8 mouse cellular contexts compared by ENCODE assay signal in genomic region chr2:35661454-35662000, GRCm38 (mm10).
DNase-seq lines count a peak whose midpoint lies in the region; ATAC-seq and TF ChIP-seq lines count a peak whose summit lies in the region.

No protein-coding gene starts in this region.

- no peaks in the 10 kb centered on the region for H3K27me3 ChIP-seq in heart, embryonic 10.5 days (ENCODE audit: insufficient read depth, poor library complexity, severe bottlenecking)
- no peaks in the 10 kb centered on the region for H3K27me3 ChIP-seq in kidney, adult 2 months (replicated peaks; ENCODE audit: control insufficient read depth, insufficient read depth, low read length)
- peaks cover 12% of the 10 kb centered on the region; the same call in 1 of the 2 replicates for H3K27me3 ChIP-seq in liver, postnatal 0 days (ENCODE audit: insufficient read depth, low read length)
- no peaks in the 10 kb centered on the region for H3K27me3 ChIP-seq in neural tube, embryonic 12.5 days (replicated peaks)

- no peaks in the 10 kb centered on the region for H3K9me3 ChIP-seq in heart, embryonic 10.5 days
- H3K9me3 ChIP-seq in liver, postnatal 0 days (ENCODE audit: low read length), result no peaks in the 10 kb centered on the region
- H3K9me3 ChIP-seq in neural tube, embryonic 12.5 days, result no peaks in the 10 kb centered on the region

- H3K9ac ChIP-seq in liver, postnatal 0 days (replicated peaks), result peak overlapping the region; percentile 71
- H3K9ac ChIP-seq in neural tube, embryonic 12.5 days, result peak overlapping the region; percentile 93

- H3K36me3 ChIP-seq in heart, embryonic 10.5 days, result peaks cover 5% of the 10 kb centered on the region; the same call in 1 of the 2 replicates
- H3K36me3 ChIP-seq in kidney, adult 2 months (ENCODE audit: control insufficient read depth, insufficient read depth, low read length), result no peaks in the 10 kb centered on the region
- no peaks in the 10 kb centered on the region for H3K36me3 ChIP-seq in liver, postnatal 0 days (replicated peaks; ENCODE audit: insufficient read depth, low read length)
- no peaks in the 10 kb centered on the region for H3K36me3 ChIP-seq in neural tube, embryonic 12.5 days

- TF ChIP-seq EP300 in liver, postnatal 0 days (IDR thresholded peaks at IDR 0.05; ENCODE audit: low read depth), result no peak

- peak overlapping the region; percentile 85 for H3K4me3 ChIP-seq in heart, embryonic 10.5 days
- H3K4me3 ChIP-seq in kidney, adult 2 months (ENCODE audit: insufficient read depth, low read depth, low read length), result peak overlapping the region; percentile 86
- H3K4me3 ChIP-seq in liver, postnatal 0 days (ENCODE audit: low read depth, low read length), result peak overlapping the region; percentile 59
- peak overlapping the region; percentile 87 for H3K4me3 ChIP-seq in neural tube, embryonic 12.5 days

- under 1% methylated on average over 51 of the region's 51 CpGs for WGBS in heart, embryonic 10.5 days
- WGBS in kidney, adult 2 months, result under 1% methylated on average over 51 of the region's 51 CpGs
- 2% methylated on average over 40 of the region's 51 CpGs for WGBS in liver, postnatal 0 days (ENCODE audit: insufficient replicate concordance)
- WGBS in neural tube, embryonic 12.5 days, result under 1% methylated on average over 44 of the region's 51 CpGs

- peak; percentile 31 for DNase-seq in ovary, adult 18-20 months (ENCODE audit: low spot score)
- DNase-seq in ovary, postnatal 10 days (ENCODE audit: low spot score), result no peak
- DNase-seq in heart, embryonic 10.5 days (ENCODE audit: low spot score), result no peak
- DNase-seq in kidney, adult 2 months, result peak; percentile 82
- DNase-seq in liver, postnatal 0 days, result peak; percentile 73
- peak; percentile 78 for DNase-seq in thymus, postnatal 14 days

- peak; percentile 72 for ATAC-seq in common myeloid progenitor, adult 5-6 weeks (replicated peaks; ENCODE audit: low read depth, poor library complexity, severe bottlenecking)
- peak; percentile 62 for ATAC-seq in liver, postnatal 0 days
- peak; percentile 56 for ATAC-seq in neural tube, embryonic 12.5 days (ENCODE audit: low FRiP score, low read depth)

- H3K4me1 ChIP-seq in heart, embryonic 10.5 days, result peaks cover 73% of the 10 kb centered on the region
- H3K4me1 ChIP-seq in kidney, adult 2 months (ENCODE audit: control insufficient read depth, insufficient read depth, low read length), result no peaks in the 10 kb centered on the region; the same call in 1 of the 2 replicates
- peaks cover 28% of the 10 kb centered on the region for H3K4me1 ChIP-seq in liver, postnatal 0 days (ENCODE audit: insufficient read depth)
- H3K4me1 ChIP-seq in neural tube, embryonic 12.5 days, result peaks cover 44% of the 10 kb centered on the region

- TF ChIP-seq CTCF in kidney, adult 2 months (conservative IDR thresholded peaks at IDR 0.05; ENCODE audit: insufficient read depth, insufficient read length, low read depth, low read length), result no peak
- no peak for TF ChIP-seq CTCF in liver, postnatal 0 days (IDR thresholded peaks at IDR 0.05; ENCODE audit: low read depth)

- peak overlapping the region; percentile 90 for H3K27ac ChIP-seq in heart, embryonic 10.5 days
- H3K27ac ChIP-seq in kidney, adult 2 months (ENCODE audit: insufficient read depth, low read depth, low read length), result peak overlapping the region; percentile 76
- no peak overlapping the region for H3K27ac ChIP-seq in liver, postnatal 0 days (ENCODE audit: low read depth)
- peak overlapping the region; percentile 83 for H3K27ac ChIP-seq in neural tube, embryonic 12.5 days

- TF ChIP-seq POLR2A in kidney, adult 2 months (IDR thresholded peaks at IDR 0.05; ENCODE audit: low read depth, low read length), result no peak

- peak overlapping the region; percentile 92 for H3K4me2 ChIP-seq in liver, postnatal 0 days (ENCODE audit: low read depth, low read length)
- H3K4me2 ChIP-seq in neural tube, embryonic 12.5 days (replicated peaks), result peak overlapping the region; percentile 88

Comparison
In these comparisons a context has a peak if more than half of its experiments do, and no peak if none do; other contexts are left out.
1. DNase-seq: peak in ovary, adult 18-20 months (single experiment), kidney, adult 2 months (single experiment), liver, postnatal 0 days (single experiment) and thymus, postnatal 14 days (single experiment); none in ovary, postnatal 10 days (single experiment) and heart, embryonic 10.5 days (single experiment).
2. Peak in every context shown above with its lines, with median percentiles within 50 percentile points of each other: ATAC-seq and H3K4me3 ChIP-seq.